Mouse (Mus musculus) cerebellum, postnatal 14 days (tissue): ENCODE results near the gene Pla2g12b.
A peak's percentile ranks its signal among the peaks of the same experiment; 100 is the strongest.

Experiments used
- DNase-seq, 2 experiments: peaks; one replicate each; pipeline ENCODE4 v3.0.0; 2021; ENCODE audit warnings: mixed read lengths in 2 of 2

Pla2g12b gene

GRCm38 (mm10) chr10:59416623-59417022 is 13.2 kb downstream of the Pla2g12b start:
- no peak for DNase-seq

DNA sequence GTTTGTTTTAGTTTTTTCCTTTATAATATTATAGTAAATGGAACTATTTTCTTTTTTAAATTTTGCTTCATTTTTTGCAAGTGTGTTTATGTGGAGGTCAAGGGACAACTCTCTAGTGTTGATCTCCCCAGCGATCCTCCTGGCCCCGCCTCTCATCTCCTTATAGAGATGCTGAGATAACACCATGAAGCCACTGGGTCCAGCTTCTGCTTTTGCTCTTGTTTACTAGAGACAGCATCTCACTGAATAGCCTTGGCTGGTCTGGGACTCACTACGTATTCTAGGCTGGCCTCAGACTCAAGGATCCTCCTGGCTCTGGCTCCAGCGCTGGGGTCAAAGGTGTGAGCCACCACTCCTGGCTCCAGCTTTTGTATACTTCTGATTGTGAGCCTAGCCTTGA is 16.1 kb downstream of the Pla2g12b start:
- no peak for DNase-seq

DNA sequence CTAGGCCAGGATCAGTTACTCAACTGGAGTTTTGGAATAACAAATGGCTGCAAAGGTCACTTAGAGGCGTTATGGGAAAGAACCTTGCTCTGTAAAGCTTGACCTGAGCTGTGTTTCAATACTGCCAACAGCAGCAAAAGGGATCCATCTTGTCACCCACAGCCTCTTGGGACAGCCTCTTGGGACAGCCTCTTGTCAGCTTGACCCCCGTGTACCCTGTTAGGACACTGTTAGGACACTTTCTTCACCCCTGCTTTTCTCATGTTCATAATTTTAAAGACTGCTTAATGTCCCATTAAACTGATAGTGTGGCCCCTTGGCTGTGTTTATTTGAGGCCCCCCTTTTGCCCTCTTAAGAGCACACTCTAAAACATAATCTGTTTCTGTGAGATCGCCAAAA is 21.0 kb downstream of the Pla2g12b start:
- DNase-seq = no peak

DNA sequence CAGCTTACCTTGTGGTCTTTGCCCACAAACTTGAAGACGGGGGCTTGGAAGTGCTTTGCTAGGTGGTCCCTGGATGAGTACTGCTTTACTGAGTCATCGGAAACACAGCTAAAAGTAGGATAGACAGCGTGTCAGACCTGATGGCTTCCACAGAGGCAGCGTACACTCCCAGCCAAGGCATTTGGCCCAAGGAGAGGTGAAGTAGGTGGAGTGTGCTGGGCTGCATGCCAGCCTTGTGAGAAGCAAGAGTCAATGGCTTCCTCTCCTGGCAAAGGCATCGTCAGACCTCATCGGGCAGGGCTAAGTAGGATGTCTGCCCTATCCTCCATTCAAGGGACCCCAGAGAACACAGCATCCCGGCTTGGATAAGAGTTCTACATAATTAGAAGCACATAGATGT is 21.9 kb downstream of the Pla2g12b start:
- peak; percentile 87 for DNase-seq

DNA sequence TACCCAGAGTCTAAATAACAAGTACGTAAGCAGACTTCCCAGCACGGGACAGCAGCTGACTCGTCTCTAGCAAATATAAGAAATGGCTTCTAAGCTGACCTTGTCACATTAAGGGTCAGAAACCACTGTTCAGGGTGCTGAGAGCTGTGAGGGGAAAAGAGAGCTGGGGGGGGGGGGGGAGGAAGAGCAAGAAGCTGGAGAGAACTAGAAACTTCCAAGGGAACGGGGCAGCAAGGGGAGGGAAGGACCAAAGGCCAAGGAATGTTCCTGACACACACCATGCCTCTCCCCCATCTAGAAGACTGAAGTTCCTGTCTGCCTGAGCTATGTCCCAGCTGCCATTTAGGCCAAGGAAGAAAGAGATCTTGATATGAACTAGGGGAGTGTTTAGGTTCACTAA is 22.9 kb downstream of the Pla2g12b start:
- no peak for DNase-seq

DNA sequence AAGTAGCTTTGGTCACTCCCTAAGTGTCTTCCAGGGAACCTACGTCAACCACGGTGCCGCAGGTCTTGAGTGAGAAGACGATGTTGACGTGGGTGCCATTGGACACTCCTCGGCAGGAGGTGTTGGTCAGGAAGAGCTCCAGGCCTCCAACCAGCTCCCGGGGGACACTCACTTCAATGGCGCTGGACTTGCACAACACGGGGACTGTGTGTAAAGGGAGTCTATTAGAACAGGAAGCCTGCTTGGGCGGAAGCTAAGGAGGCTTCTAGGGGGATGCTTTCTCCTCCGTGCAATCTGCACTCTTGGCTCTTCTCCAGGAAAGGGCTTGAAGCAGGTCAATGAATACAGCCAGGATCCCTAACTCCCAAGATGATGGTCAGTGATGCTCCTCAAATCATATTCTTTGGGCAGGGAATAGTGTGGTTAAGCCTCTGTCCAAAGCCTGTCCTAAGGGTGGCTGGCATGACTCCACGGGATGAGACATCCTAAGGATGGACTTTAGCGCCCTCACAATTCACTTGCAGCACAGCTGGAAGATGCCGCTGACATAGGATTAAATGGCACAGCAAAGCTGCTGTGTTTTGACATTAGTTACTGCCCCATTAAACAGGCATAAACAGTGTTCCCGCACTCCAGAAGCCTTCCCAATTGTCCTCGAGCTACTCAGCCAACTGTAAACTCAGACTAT is 26.1 kb downstream of the Pla2g12b start:
- no peak for DNase-seq

DNA sequence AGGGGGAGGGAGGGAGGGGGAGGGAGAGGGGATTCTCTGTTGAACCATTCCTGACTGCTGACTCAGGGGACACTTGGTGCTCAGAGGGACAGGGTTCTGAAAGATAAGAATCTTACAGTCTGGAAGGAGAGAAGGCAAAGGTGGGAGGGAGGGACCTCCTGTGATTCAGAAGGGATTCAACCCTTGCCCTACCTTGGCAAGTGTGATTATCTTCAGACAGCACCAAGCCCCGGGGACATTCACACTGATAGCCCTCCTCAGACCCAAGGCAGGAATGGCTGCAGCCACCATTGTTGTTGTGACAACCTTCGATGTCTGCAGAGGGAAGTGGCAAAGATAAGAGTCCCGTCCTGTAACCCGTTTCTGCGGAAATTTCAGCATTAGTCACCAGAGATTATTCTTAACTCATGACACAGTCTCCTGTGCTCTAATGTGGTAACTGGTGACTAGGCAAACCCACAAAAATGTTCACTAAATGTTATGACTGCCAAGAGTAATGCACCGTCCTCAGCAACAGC is 27.3 kb downstream of the Pla2g12b start:
- DNase-seq = no peak

GRCm38 (mm10) chr10:59435746-59436145 is 32.3 kb downstream of the Pla2g12b start:
- no peak for DNase-seq

- no peak for DNase-seq
These were observed 35.2 kb downstream of the Pla2g12b start for GRCm38 (mm10) chr10:59438651-59439050.

- DNase-seq = no peak
These were observed 36.1 kb downstream of the Pla2g12b start for GRCm38 (mm10) chr10:59439508-59439931.

- no peak for DNase-seq
These were observed 36.7 kb downstream of the Pla2g12b start for GRCm38 (mm10) chr10:59440177-59440576.

DNA sequence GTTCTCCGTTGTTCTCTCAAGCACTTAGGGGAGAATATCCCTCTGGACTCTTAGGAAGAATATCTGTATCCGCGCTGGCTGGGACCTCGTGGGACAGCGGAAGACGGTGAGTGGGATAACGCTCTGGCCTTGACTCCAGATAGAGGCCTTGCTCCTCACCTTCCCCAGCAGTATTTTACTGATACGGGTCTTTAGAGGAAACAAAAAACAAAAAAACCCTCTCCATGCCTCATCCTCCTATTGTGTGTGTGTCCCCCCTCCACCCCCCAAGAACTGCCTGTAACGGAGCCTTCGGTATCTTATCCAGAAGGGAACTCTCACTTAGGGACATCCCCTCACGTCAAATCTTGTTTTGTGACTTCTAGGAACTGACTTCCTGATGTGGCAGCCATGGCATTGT is 38.3 kb downstream of the Pla2g12b start, which contains the start of gene Oit3:
Oit3 (minus strand) TSS at position 44 of the 400 bp plus-strand sequence.
- no peak for DNase-seq

DNA sequence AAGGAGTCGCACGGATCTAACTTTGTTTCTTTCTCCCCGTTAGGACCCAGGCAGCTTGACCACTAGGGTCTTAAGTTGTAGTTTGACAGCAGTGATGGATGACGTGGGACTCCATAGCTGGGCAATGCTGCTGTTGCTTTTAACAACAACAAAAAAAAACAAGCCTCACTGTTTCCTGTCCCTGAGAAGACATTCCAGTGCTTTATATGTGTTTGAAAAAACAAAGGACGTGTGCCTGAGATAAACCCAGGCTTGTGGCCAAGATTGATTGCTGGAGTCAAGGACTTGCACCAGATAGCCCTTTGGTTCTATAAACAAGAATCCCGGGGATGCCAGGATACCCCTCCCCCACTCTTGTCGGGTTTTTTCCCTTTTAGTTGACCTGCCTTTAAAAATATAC is 39.8 kb downstream of the Pla2g12b start:
- DNase-seq = no peak

DNA sequence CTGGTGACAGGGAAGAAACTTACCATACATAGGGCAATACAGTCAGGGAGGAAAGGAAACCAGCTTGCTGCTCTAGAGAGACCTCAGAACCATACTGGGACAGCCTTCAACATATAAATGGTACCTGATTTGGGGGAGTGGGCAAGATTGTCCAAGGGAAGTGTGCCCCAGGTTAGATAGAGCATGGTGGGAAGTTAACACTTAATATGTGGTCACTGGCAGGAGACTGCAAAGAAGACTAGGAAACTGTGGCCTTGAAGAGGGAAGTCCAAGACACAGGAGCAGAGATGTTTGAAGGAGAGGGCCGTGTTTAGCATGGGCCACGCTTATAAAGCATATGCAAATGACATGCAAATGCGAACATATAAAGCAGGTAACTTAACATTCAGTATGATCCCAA is 40.6 kb downstream of the Pla2g12b start:
- DNase-seq = no peak

DNA sequence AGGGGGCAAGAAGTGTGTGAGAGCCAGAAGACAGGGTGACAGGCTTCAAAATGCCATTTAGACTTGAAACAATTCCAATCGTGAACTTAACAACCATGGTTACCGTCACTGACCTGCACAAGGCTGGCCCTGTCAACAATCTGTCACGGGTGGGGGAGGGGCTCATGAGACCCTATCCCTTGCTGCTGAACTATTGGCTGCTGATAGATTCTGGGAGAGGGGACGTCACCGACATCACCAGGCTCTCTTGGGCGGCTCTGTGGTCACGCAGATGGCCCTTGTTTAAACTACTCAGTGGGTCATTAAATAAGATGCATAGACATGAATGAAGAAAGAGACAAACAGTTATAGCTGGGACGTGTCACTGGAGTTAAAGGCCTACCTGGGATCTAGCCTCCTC is 41.2 kb downstream of the Pla2g12b start:
- peak in 1 of 2 experiments; percentile 49 for DNase-seq

GRCm38 (mm10) chr10:59446911-59447437 is 43.5 kb downstream of the Pla2g12b start:
- DNase-seq = no peak

- no peak for DNase-seq
These were observed 44.1 kb downstream of the Pla2g12b start for GRCm38 (mm10) chr10:59447546-59447945.

DNA sequence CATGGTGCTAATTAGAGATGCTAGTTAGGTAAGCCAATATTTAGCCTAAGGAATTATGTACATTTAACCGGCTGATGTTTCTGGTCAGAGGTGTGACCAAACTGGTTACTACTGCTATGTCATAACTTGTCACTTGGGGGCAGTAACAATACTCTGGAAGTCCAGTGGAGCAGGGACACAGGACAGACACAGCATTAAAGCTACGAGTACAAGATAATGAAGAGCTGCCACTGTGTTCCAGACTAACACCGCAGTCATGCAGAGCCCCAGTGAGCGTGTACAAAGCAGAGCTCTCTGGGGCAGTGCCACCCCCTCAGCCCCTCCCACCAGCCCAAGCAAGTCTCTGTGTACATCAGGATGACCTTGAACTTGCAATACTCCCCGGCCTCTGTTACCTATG is 48.4 kb downstream of the Pla2g12b start:
- DNase-seq = peak; percentile 43 to 57

DNA sequence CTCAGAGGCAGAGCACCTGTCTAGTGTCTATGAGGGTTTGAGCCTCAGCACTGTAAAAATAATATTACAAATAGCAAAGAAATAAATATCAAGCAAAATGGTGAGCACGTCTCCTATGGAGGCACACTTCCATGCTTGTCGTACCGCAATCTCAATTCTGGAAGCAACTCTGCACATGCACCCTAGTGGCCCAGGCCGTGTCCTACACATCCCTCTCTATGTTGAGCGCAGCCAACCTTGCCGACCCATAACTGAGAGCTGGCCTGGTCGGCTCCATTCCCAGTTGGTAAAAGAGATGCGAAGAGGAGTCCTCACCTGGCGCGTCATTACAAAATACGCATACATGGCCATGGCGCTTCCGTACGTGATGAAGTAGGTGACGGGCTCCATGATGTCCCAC is 51.2 kb downstream of the Pla2g12b start:
- no peak for DNase-seq

- peak; percentile 73 to 78 for DNase-seq
These were observed 56.3 kb downstream of the Pla2g12b start for GRCm38 (mm10) chr10:59459767-59460166.

DNA sequence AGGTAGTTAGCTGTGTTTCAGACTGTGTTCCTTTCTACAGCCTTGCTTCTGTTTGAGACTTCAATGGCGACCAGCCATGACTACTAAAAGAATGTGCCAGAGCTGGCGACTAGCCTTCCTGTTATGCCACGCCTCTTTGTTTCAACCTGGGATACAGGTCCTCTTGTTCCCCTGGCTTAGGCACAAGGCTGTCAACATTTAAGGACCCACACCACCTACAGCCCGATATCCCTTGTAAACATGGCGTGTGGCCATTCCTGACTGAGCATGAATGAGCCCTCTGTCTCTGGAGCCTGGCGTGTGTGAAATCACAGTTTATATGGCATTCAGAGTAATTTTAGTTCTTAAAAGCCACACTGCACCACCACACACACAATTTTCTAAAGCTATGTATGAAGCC is 58.8 kb downstream of the Pla2g12b start:
- no peak for DNase-seq

GRCm38 (mm10) chr10:59465546-59465945 is 62.1 kb downstream of the Pla2g12b start:
- DNase-seq = no peak

DNA sequence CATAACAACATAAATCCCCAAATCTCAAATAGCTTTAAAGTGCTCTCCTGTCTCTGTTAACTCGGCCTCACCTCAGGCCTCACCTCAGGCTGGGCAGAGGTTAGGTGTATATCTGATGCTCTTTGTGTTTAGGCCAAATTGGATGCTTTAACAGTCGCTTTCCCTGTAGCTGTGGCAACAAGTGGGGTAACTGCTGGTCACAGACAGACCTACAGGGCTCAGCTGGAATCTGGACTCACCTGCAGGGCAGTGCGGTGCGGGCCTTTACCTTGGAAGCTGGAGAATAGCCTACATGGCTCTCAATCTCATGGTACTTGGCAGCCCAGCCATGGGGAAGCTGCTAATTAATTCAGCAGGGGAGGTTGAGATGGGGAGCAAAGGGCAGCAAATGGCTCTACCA is 63.2 kb downstream of the Pla2g12b start:
- no peak for DNase-seq

DNA sequence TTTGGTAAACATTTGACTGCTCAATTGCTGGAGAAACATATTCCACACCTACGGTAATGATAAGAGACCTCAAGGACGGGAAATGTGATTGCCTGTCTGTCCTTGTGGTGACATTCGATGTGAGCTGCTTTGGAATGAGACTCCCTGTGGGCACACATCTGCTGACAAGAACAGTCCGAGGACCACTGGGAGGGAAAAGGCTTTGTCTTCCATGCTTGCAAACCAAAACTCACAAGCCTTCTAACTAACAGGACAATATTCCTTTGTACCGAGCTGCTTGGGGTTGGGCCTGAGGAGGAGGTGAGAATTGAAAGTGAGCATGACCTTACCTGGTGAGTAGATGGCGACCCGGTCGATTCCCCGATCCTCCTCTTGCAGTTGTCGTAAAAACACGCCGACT is 63.8 kb downstream of the Pla2g12b start:
- DNase-seq = no peak

- DNase-seq = peak; percentile 81 to 82
These were observed 67.0 kb downstream of the Pla2g12b start for GRCm38 (mm10) chr10:59470451-59470850.
